Mouse (Mus musculus) R1 (cell line): ENCODE measurements around the gene Gm49352.
"Not testable (repeated sequence)": the region's sequence is repeated elsewhere in the genome, so short reads cannot be mapped to it uniquely, and the experiment has no call there.

ENCODE experiments used
- DNase-seq: peaks from one replicate; pipeline ENCODE4 v3.0.0-alpha.2; 2018; ENCODE audit warnings: low read depth, low spot score

Gm49352 gene

DNA sequence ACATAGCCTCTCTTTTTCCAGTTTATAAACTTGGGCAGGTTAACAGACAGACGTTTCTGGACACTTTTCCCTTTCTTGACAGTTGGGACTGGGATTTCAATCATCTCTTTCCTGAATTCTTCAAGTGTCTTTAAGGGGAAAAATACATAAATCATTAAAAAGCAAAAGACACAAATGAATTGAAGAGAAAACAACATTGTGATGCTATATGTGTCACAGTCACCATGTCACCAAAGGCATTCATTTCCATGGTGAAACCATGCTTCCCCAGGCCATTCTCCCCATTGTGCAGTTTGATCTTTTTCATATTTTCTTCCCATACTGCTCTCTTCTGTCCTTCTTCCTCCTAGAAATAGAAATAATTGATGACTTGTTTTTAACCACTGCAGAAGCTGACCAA lies at the start of gene Gm49352:
Gene Gm49352, minus strand, starts transcription at position 101 of the 400 bp plus-strand sequence.
- DNase-seq, result not testable (repeated sequence)

GRCm38 (mm10) chr13:61570027-61570426 lies 2.1 kb upstream of the Gm49352 start, which contains the start of gene Cts3:
TSS of gene Cts3 (minus strand) at chr13:61570127.
- no peak for DNase-seq

DNA sequence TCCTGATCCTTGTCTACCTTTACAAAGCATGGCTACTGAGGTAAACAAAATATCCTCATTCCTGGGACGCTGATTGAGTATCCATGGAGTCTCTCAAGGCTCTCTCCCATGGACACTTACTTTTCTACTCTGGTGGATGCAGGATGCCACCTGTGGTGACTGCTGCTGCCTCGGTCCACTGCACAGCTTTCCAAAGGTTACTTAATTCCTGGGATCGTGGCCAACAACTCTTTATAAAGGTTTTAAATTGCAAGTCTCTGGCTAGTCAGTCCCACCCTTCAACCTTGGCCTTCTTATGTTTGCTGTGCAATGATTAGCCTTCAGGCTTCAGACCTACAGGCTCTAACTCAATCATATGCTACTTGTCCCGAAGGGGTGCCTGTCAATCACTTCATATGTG lies 26.3 kb downstream of the Gm49352 start, which contains the start of gene Ctsm:
Gene Ctsm, minus strand, starts transcription at position 209 of the 400 bp plus-strand sequence.
- DNase-seq, result no peak
